Mouse (Mus musculus): ENCODE measurements at regions not wholly inside any gene's neighbourhood (a gene's known extent, or its start where the extent isn't known, plus 50 kb on each side); places are given as distances from the start of the nearest gene placed in this dataset.

DNA sequence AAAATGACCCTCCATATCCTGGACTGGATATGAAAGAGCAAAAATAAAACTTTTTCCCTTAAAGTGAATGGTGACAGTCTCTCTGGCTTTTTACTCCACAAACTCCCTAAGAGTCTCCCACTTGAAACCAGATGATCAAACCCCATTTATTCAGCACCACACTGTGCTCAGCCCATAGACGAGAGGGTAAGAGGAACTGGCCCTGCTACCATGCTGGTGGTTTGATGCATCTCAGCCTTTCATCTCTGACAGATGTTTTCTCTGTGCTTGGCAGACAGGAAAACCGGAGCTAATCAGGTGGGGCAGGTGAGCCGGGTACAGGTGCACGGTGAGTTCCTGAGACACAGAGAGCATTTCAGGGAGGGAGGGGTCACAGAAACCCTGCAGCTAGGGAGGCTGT is 631.8 kb downstream of the Defb40 start:
- no peak for ATAC-seq (replicated peaks; ENCODE audit: insufficient number of reproducible peaks, low FRiP score, low TSS enrichment)
- WGBS (ENCODE audit: insufficient replicate concordance): 57% methylated on average over 4 of the region's 4 CpGs
- Histone ChIP-seq H3K36me3 (ENCODE audit: control insufficient read depth, insufficient read depth, low read length) (no peaks in the 10 kb centered on the region), H3K27ac (ENCODE audit: low read depth, low read length) (no peak overlapping the region), H3K9me3 (replicated peaks; ENCODE audit: control insufficient read depth, low read length) (no peaks in the 10 kb centered on the region), H3K4me3 (ENCODE audit: low read depth, low read length) (no peak overlapping the region), H3K4me2 (no peak overlapping the region), H3K27me3 (ENCODE audit: control insufficient read depth, insufficient read depth, low read length) (no peaks in the 10 kb centered on the region), H3K9ac (ENCODE audit: low read depth, low read length) (no peak overlapping the region), H3K4me1 (ENCODE audit: control insufficient read depth, insufficient read depth, low read length) (no peaks in the 10 kb centered on the region)

DNA sequence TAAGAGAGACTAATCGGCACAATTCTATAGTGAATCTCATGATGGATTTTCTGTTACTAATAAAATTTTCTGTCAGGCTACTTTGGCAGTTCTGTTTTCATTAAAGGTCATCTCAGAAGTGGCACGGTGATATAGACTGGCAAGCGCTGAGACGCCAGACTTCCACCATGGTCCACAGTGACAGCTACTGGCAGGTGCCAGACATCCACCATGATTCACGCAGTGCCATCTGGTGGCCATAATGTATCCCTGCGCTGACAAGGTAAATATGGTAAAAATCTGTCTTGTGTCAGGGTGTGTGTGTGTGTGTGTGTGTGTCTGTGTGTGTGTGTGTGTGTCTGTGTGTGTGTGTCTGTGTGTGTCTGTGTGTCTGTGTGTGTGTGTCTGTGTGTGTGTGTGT is 632.7 kb downstream of the Defb40 start:
- Histone ChIP-seq H3K9me3 (replicated peaks; ENCODE audit: control insufficient read depth, low read length) (no peaks in the 10 kb centered on the region), H3K36me3 (ENCODE audit: control insufficient read depth, insufficient read depth, low read length) (no peaks in the 10 kb centered on the region), H3K4me2 (no peak overlapping the region), H3K4me3 (ENCODE audit: low read depth, low read length) (no peak overlapping the region), H3K27me3 (ENCODE audit: control insufficient read depth, insufficient read depth, low read length) (no peaks in the 10 kb centered on the region), H3K4me1 (ENCODE audit: control insufficient read depth, insufficient read depth, low read length) (no peaks in the 10 kb centered on the region), H3K9ac (ENCODE audit: low read depth, low read length) (no peak overlapping the region), H3K27ac (ENCODE audit: low read depth, low read length) (no peak overlapping the region)
- WGBS (ENCODE audit: insufficient replicate concordance): 31% methylated on average over 6 of the region's 6 CpGs
- no peak for ATAC-seq (replicated peaks; ENCODE audit: insufficient number of reproducible peaks, low FRiP score, low TSS enrichment)

- 73% methylated on average over 5 of the region's 5 CpGs for WGBS (ENCODE audit: insufficient replicate concordance)
- ATAC-seq (replicated peaks; ENCODE audit: insufficient number of reproducible peaks, low FRiP score, low TSS enrichment): no peak
- H3K9me3 ChIP-seq (replicated peaks; ENCODE audit: control insufficient read depth, low read length): no peaks in the 10 kb centered on the region
Measured at GRCm38 (mm10) chr8:18344838-18345237, 633.2 kb downstream of the Defb40 start.

DNA sequence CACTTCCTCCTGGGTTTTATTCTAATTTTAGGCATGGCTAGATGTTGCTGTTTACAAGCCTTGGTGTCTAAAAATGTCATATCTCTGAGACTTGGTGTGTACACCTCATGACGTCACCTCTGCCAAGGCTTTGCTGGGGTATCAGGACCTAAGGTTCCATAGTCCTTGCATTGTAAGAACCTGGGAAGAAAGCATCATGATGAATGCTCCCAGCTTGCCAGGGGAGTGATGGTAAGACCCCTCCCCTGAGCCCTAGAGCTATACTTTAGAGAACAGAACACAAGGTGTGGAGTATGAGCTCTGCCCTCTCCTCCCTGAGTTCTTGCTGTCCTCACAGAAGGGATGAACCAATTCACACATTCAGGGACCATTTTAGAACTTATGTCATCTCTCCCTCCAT is 642.5 kb downstream of the Defb40 start:
- Histone ChIP-seq H3K9me3 (replicated peaks; ENCODE audit: control insufficient read depth, low read length) (no peaks in the 10 kb centered on the region), H3K4me3 (ENCODE audit: low read depth, low read length) (no peak overlapping the region), H3K9ac (ENCODE audit: low read depth, low read length) (no peak overlapping the region), H3K4me1 (ENCODE audit: control insufficient read depth, insufficient read depth, low read length) (no peaks in the 10 kb centered on the region), H3K36me3 (ENCODE audit: control insufficient read depth, insufficient read depth, low read length) (no peaks in the 10 kb centered on the region), H3K27ac (ENCODE audit: low read depth, low read length) (no peak overlapping the region), H3K27me3 (ENCODE audit: control insufficient read depth, insufficient read depth, low read length) (no peaks in the 10 kb centered on the region), H3K4me2 (no peak overlapping the region)
- WGBS (ENCODE audit: insufficient replicate concordance): 80% methylated on average over 1 of the region's 1 CpGs
- no peak for ATAC-seq (replicated peaks; ENCODE audit: insufficient number of reproducible peaks, low FRiP score, low TSS enrichment)

More at GRCm38 (mm10) chr8:18344838-18345237, 633.2 kb downstream of the Defb40 start:
- Histone ChIP-seq H3K27me3 (ENCODE audit: control insufficient read depth, insufficient read depth, low read length) (no peaks in the 10 kb centered on the region), H3K4me2 (no peak overlapping the region), H3K36me3 (ENCODE audit: control insufficient read depth, insufficient read depth, low read length) (no peaks in the 10 kb centered on the region), H3K9ac (ENCODE audit: low read depth, low read length) (no peak overlapping the region), H3K27ac (ENCODE audit: low read depth, low read length) (no peak overlapping the region), H3K4me3 (ENCODE audit: low read depth, low read length) (no peak overlapping the region), H3K4me1 (ENCODE audit: control insufficient read depth, insufficient read depth, low read length) (no peaks in the 10 kb centered on the region)

GRCm38 (mm10) chr8:18328521-18328920 is 649.5 kb downstream of the Defb40 start:
- no peak overlapping the region for H3K9ac ChIP-seq (ENCODE audit: low read depth, low read length)
- H3K36me3 ChIP-seq (ENCODE audit: control insufficient read depth, insufficient read depth, low read length): no peaks in the 10 kb centered on the region
- H3K4me3 ChIP-seq (ENCODE audit: low read depth, low read length): no peak overlapping the region
- no peaks in the 10 kb centered on the region for H3K9me3 ChIP-seq (replicated peaks; ENCODE audit: control insufficient read depth, low read length)
- no peak overlapping the region for H3K27ac ChIP-seq (ENCODE audit: low read depth, low read length)
- 81% methylated on average over 2 of the region's 2 CpGs for WGBS (ENCODE audit: insufficient replicate concordance)
- H3K4me1 ChIP-seq (ENCODE audit: control insufficient read depth, insufficient read depth, low read length): no peaks in the 10 kb centered on the region
- H3K27me3 ChIP-seq (ENCODE audit: control insufficient read depth, insufficient read depth, low read length): no peaks in the 10 kb centered on the region
- H3K4me2 ChIP-seq: no peak overlapping the region
- no peak for ATAC-seq (replicated peaks; ENCODE audit: insufficient number of reproducible peaks, low FRiP score, low TSS enrichment)

DNA sequence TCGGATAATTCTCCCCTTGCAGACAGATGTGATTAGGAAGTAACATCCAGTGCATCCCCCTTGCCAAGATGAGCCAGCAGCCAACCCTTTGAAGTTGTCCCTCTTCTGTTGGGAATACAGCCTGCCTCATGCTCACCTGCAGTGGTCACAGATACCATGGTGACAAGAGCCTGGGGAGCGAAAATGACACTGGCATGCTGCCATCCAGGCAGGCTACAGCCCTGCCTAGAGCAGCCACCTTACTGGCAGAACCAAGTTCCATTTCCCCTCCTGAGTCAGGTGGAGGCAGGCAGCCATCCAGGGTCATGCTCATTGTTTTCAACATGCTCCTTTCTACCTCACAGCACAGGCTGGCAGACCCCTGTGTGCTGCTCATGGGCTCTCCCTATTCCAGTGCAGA is 661.6 kb downstream of the Defb40 start:
- no peak overlapping the region for H3K9ac ChIP-seq (ENCODE audit: low read depth, low read length)
- no peaks in the 10 kb centered on the region for H3K9me3 ChIP-seq (replicated peaks; ENCODE audit: control insufficient read depth, low read length)
- no peak overlapping the region for H3K4me2 ChIP-seq
- H3K36me3 ChIP-seq (ENCODE audit: control insufficient read depth, insufficient read depth, low read length): no peaks in the 10 kb centered on the region
- no peaks in the 10 kb centered on the region for H3K4me1 ChIP-seq (ENCODE audit: control insufficient read depth, insufficient read depth, low read length)
- H3K27me3 ChIP-seq (ENCODE audit: control insufficient read depth, insufficient read depth, low read length): no peaks in the 10 kb centered on the region; the same call in 1 of the 2 replicates
- no peak overlapping the region for H3K27ac ChIP-seq (ENCODE audit: low read depth, low read length)
- no peak for ATAC-seq (replicated peaks; ENCODE audit: insufficient number of reproducible peaks, low FRiP score, low TSS enrichment)
- H3K4me3 ChIP-seq (ENCODE audit: low read depth, low read length): no peak overlapping the region
- WGBS (ENCODE audit: insufficient replicate concordance): 43% methylated on average over 2 of the region's 2 CpGs

DNA sequence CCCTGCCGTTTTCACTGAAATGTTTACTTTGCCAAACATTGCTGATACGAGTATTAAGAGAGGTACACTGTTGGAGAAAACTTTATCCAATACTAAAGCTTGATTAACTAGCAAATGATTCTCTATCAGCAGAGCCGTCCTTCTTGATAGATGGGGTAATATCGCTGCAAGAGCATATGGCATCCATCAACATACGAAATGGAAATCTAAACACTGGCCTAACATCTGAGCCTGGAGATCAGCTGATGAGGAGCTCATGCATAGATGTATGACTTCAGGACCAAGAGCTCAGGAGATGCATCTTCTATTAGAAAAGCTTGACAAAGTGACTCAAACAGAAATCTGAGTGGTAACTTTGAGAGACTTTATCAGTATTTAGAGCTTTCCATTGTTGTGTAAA is 666.5 kb downstream of the Defb40 start:
- Histone ChIP-seq H3K9ac (ENCODE audit: low read depth, low read length) (no peak overlapping the region), H3K9me3 (replicated peaks; ENCODE audit: control insufficient read depth, low read length) (no peaks in the 10 kb centered on the region), H3K4me1 (ENCODE audit: control insufficient read depth, insufficient read depth, low read length) (no peaks in the 10 kb centered on the region), H3K36me3 (ENCODE audit: control insufficient read depth, insufficient read depth, low read length) (no peaks in the 10 kb centered on the region), H3K4me3 (ENCODE audit: low read depth, low read length) (no peak overlapping the region), H3K4me2 (no peak overlapping the region), H3K27me3 (ENCODE audit: control insufficient read depth, insufficient read depth, low read length) (no peaks in the 10 kb centered on the region; the same call in 1 of the 2 replicates), H3K27ac (ENCODE audit: low read depth, low read length) (no peak overlapping the region)
- 68% methylated on average over 5 of the region's 5 CpGs for WGBS (ENCODE audit: insufficient replicate concordance)
- ATAC-seq (replicated peaks; ENCODE audit: insufficient number of reproducible peaks, low FRiP score, low TSS enrichment): no peak

DNA sequence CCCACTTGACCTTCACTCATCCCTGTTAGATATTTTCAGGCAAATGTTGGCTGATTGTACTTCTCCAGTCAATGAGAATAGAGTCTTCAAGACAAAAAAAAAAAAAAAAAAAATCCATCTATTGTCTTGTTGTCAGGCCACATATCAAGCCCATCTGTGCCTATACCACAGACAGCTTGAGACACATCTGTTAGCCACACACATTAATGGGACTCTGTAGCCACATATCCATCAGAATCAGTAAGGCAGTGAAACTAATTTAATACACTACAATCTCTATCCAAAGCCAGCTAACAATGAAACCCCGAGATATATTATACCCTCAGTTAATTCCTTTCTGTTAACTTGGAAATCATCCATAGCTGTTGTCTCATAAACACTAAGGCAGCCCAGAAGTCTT is 667.1 kb downstream of the Defb40 start:
- H3K36me3 ChIP-seq (ENCODE audit: control insufficient read depth, insufficient read depth, low read length): no peaks in the 10 kb centered on the region
- no peaks in the 10 kb centered on the region for H3K4me1 ChIP-seq (ENCODE audit: control insufficient read depth, insufficient read depth, low read length)
- no peak overlapping the region for H3K4me2 ChIP-seq
- no peak overlapping the region for H3K4me3 ChIP-seq (ENCODE audit: low read depth, low read length)
- no peak overlapping the region for H3K27ac ChIP-seq (ENCODE audit: low read depth, low read length)
- no peak overlapping the region for H3K9ac ChIP-seq (ENCODE audit: low read depth, low read length)
- no peaks in the 10 kb centered on the region for H3K9me3 ChIP-seq (replicated peaks; ENCODE audit: control insufficient read depth, low read length)
- ATAC-seq (replicated peaks; ENCODE audit: insufficient number of reproducible peaks, low FRiP score, low TSS enrichment): no peak
- no peaks in the 10 kb centered on the region for H3K27me3 ChIP-seq (ENCODE audit: control insufficient read depth, insufficient read depth, low read length)
- WGBS (ENCODE audit: insufficient replicate concordance): 72% methylated on average over 1 of the region's 1 CpGs

DNA sequence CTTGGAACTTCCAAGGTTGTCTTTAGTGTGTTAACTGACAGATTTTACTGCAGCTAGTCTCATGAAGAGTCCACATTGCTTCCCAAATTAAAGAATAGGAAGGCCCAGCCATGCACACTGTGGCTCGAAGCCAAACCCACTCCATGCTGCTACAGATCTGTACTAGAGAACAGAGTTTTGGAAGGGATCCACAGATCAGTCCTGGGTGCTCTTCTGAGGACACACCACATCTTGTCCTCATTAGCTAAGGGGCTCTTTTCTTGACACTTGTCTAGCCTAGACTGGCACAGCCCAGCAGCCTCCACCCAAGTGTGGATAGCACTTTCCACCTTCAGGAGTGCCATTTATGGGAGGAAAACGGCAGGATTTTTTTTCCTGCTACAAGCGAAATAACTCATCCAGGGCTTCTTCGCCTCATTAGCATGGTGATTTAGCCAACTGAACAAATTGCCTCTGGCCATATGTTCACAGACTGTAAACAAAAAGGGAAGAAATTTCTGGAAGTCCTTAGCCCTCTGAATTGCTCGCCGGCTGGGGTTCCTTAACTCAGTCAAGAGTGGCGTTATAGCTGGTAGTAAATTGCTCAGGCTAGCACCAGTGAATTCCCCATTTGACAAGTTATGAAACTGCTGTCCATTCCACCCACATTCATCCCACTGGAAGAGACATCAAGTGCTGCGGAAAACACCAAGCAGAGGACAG is 690.4 kb downstream of the Defb40 start:
- Histone ChIP-seq H3K4me3 (ENCODE audit: low read depth, low read length) (no peak overlapping the region), H3K36me3 (ENCODE audit: control insufficient read depth, insufficient read depth, low read length) (no peaks in the 10 kb centered on the region), H3K4me1 (ENCODE audit: control insufficient read depth, insufficient read depth, low read length) (no peaks in the 10 kb centered on the region), H3K9ac (ENCODE audit: low read depth, low read length) (no peak overlapping the region), H3K4me2 (no peak overlapping the region), H3K27me3 (ENCODE audit: control insufficient read depth, insufficient read depth, low read length) (no peaks in the 10 kb centered on the region), H3K27ac (ENCODE audit: low read depth, low read length) (no peak overlapping the region), H3K9me3 (replicated peaks; ENCODE audit: control insufficient read depth, low read length) (no peaks in the 10 kb centered on the region)
- no peak for ATAC-seq (replicated peaks; ENCODE audit: insufficient number of reproducible peaks, low FRiP score, low TSS enrichment)
- 75% methylated on average over 8 of the region's 8 CpGs for WGBS (ENCODE audit: insufficient replicate concordance)
